Mouse (Mus musculus) embryonic facial prominence, embryonic 14.5 days (tissue): ENCODE measurements at regions not wholly inside any gene's neighbourhood (a gene's known extent, or its start where the extent isn't known, plus 50 kb on each side); places are given as distances from the start of the nearest gene placed in this dataset.

Experiments used
- ATAC-seq: fragments of 200-750 bp; cut with Nextera tagmentation; 2 replicates; pipeline ENCODE4 v1.8.0; 2017; ENCODE audit warnings: low read depth, moderate number of reproducible peaks, moderate TSS enrichment
- DNase-seq: peaks from one replicate; pipeline ENCODE4 v3.0.0-alpha.2; 2015; ENCODE audit warnings: low spot score
- H3K27ac ChIP-seq: fragments of 300-500 bp; sonication (generic); replicated peaks from 2 replicates; pipeline ENCODE4 v1.5.1; 2014; ENCODE audit warnings: low read depth, mild to moderate bottlenecking, low read length, moderate library complexity
- H3K27me3 ChIP-seq: fragments of 300-500 bp; sonication (generic); replicated peaks from 2 replicates; pipeline ENCODE4 v1.6.1; 2014; ENCODE audit warnings: low read length; ENCODE audit not compliant: control insufficient read depth, insufficient read depth
- H3K36me3 ChIP-seq: fragments of 300-500 bp; sonication (generic); 2 replicates; pipeline ENCODE4 v1.6.1; 2014; ENCODE audit warnings: low read length, mixed read lengths; ENCODE audit not compliant: control insufficient read depth, insufficient read depth
- H3K4me1 ChIP-seq: fragments of 300-500 bp; sonication (generic); 2 replicates; pipeline ENCODE4 v1.6.1; 2014; ENCODE audit warnings: antibody characterized with exemption, low read length; ENCODE audit not compliant: control insufficient read depth, insufficient read depth
- H3K4me2 ChIP-seq: fragments of 300-500 bp; sonication (generic); 2 replicates; pipeline ENCODE4 v1.6.1; 2014; ENCODE audit warnings: low read depth, mild to moderate bottlenecking, low read length, moderate library complexity, mixed read lengths
- H3K4me3 ChIP-seq: fragments of 300-500 bp; sonication (generic); 2 replicates; pipeline ENCODE4 v1.5.1; 2014; ENCODE audit warnings: low read depth, mild to moderate bottlenecking, low read length
- H3K9ac ChIP-seq: fragments of 300-500 bp; sonication (generic); 2 replicates; pipeline ENCODE4 v1.6.1; 2014; ENCODE audit warnings: low read depth, mild to moderate bottlenecking, low read length, moderate library complexity, mixed read lengths
- H3K9me3 ChIP-seq: fragments of 300-500 bp; sonication (generic); 2 replicates; pipeline ENCODE4 v1.6.1; 2016; ENCODE audit warnings: low read length; ENCODE audit not compliant: control insufficient read depth
- whole genome bisulfite sequencing: fragments of 180-500 bp; shearing (Covaris S2); extraction: QIAGEN DNeasy Blood & Tissue Kit; methylation state at CpG from one replicate; pipeline ENCODE4 v1.1.7; 2014; 5-methylcytosine and 5-hydroxymethylcytosine counted together

- DNase-seq (peak; percentile 62), ATAC-seq (0 out of 2 replicates have a peak, but pooled peaks have one; percentile 44)
- H3K4me3 ChIP-seq, result no peak overlapping the region
- H3K4me1 ChIP-seq, result peaks cover 19% of the 10 kb centered on the region
- 22% methylated on average over 5 of the region's 5 CpGs for WGBS
- H3K27me3 ChIP-seq, result no peaks in the 10 kb centered on the region
- no peaks in the 10 kb centered on the region for H3K36me3 ChIP-seq
- H3K27ac ChIP-seq, result no peak overlapping the region
- no peaks in the 10 kb centered on the region for H3K9me3 ChIP-seq
- H3K9ac ChIP-seq, result no peak overlapping the region
- no peak overlapping the region for H3K4me2 ChIP-seq
Measured at GRCm38 (mm10) chr9:115524591-115524990, 214.4 kb upstream of the Stt3b start.

DNA sequence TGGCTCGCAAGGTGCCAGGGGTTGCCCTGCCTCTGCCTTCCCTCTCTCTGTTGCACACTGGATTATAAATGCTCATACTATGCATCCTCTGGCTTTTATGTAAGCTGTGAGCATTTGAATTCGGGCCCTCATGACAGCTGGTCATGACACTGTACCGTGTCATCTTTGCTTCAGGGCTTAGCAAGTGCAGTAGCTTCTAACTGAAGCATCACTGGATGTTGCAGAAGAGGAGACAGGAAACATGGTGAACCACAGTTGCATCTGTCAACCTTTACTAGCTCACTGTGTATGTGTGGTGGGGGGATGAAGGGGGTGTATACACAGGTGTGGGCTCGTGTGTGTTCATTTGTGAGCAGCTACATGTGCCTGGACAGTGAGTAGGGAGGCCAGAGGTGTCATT, 216.1 kb upstream of the Stt3b start:
- WGBS, result 83% methylated on average over 4 of the region's 4 CpGs
- no peaks in the 10 kb centered on the region for H3K27me3 ChIP-seq
- ATAC-seq, result no peak
- no peaks in the 10 kb centered on the region for H3K9me3 ChIP-seq
- H3K4me2 ChIP-seq, result no peak overlapping the region
- no peak overlapping the region for H3K9ac ChIP-seq
- H3K27ac ChIP-seq, result no peak overlapping the region
- H3K4me1 ChIP-seq, result peaks cover 19% of the 10 kb centered on the region
- H3K36me3 ChIP-seq, result no peaks in the 10 kb centered on the region
- H3K4me3 ChIP-seq, result no peak overlapping the region
- DNase-seq, result no peak

DNA sequence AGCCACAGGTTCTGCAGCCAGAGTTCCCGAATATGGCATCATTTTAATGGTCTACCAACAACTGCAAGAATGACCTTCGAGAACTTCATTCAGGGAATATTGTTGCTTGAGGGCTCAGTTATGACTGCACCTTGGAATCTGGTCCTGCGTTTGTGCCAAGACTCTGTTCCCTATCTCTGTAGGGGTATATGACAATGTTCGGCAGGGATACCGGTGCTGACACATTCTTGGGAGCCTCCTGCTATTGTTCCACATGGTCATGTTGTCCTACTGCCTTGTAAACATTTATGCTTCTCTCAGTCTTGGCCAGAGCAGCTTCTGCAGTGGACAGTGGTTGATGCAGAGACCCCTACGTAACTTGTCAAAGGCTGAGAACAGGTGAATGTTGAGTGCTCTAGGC, 216.8 kb upstream of the Stt3b start:
- Histone ChIP-seq H3K4me2 (no peak overlapping the region), H3K4me3 (no peak overlapping the region), H3K27ac (no peak overlapping the region), H3K9me3 (no peaks in the 10 kb centered on the region), H3K9ac (no peak overlapping the region), H3K27me3 (no peaks in the 10 kb centered on the region), H3K4me1 (peaks cover 19% of the 10 kb centered on the region), H3K36me3 (no peaks in the 10 kb centered on the region)
- ATAC-seq, result no peak
- 91% methylated on average over 6 of the region's 6 CpGs for WGBS
- DNase-seq, result no peak

GRCm38 (mm10) chr9:115534198-115534597, 224.0 kb upstream of the Stt3b start:
- H3K4me1 ChIP-seq, result no peaks in the 10 kb centered on the region
- ATAC-seq (no peak), DNase-seq (no peak)
- 48% methylated on average over 3 of the region's 3 CpGs for WGBS
- H3K27ac ChIP-seq, result no peak overlapping the region
- H3K4me3 ChIP-seq, result no peak overlapping the region
- no peaks in the 10 kb centered on the region for H3K27me3 ChIP-seq
- no peak overlapping the region for H3K4me2 ChIP-seq
- no peak overlapping the region for H3K9ac ChIP-seq
- no peaks in the 10 kb centered on the region for H3K36me3 ChIP-seq
- no peaks in the 10 kb centered on the region for H3K9me3 ChIP-seq

GRCm38 (mm10) chr9:115543665-115544064, 233.4 kb upstream of the Stt3b start:
- Histone ChIP-seq H3K36me3 (no peaks in the 10 kb centered on the region), H3K9me3 (no peaks in the 10 kb centered on the region), H3K27me3 (no peaks in the 10 kb centered on the region), H3K4me1 (peaks cover 14% of the 10 kb centered on the region), H3K4me2 (no peak overlapping the region), H3K27ac (no peak overlapping the region), H3K9ac (no peak overlapping the region), H3K4me3 (no peak overlapping the region)
- ATAC-seq (no peak), DNase-seq (no peak)
- WGBS, result 65% methylated on average over 9 of the region's 9 CpGs

- ATAC-seq (no peak), DNase-seq (peak; percentile 46)
- no peak overlapping the region for H3K4me2 ChIP-seq
- 72% methylated on average over 4 of the region's 4 CpGs for WGBS
- peaks cover 18% of the 10 kb centered on the region for H3K4me1 ChIP-seq
- H3K9me3 ChIP-seq, result no peaks in the 10 kb centered on the region
- H3K27me3 ChIP-seq, result no peaks in the 10 kb centered on the region
- H3K36me3 ChIP-seq, result no peaks in the 10 kb centered on the region
- H3K27ac ChIP-seq, result no peak overlapping the region
- H3K4me3 ChIP-seq, result no peak overlapping the region
- H3K9ac ChIP-seq, result no peak overlapping the region
Measured at GRCm38 (mm10) chr9:115545178-115545577, 235.0 kb upstream of the Stt3b start.

GRCm38 (mm10) chr9:115545792-115546191, 235.6 kb upstream of the Stt3b start:
- Histone ChIP-seq H3K36me3 (no peaks in the 10 kb centered on the region), H3K4me3 (no peak overlapping the region), H3K27ac (no peak overlapping the region; the same call in 1 of the 2 replicates), H3K27me3 (no peaks in the 10 kb centered on the region), H3K9me3 (no peaks in the 10 kb centered on the region), H3K4me2 (no peak overlapping the region), H3K4me1 (peaks cover 18% of the 10 kb centered on the region), H3K9ac (no peak overlapping the region)
- ATAC-seq (peak; percentile 35; the same call in 1 of the 2 replicates), DNase-seq (peak; percentile 53)
- WGBS, result 35% methylated on average over 2 of the region's 2 CpGs

- Histone ChIP-seq H3K9me3 (no peaks in the 10 kb centered on the region), H3K9ac (no peak overlapping the region), H3K27me3 (no peaks in the 10 kb centered on the region), H3K27ac (no peak overlapping the region), H3K4me2 (no peak overlapping the region), H3K4me1 (peaks cover 18% of the 10 kb centered on the region), H3K4me3 (no peak overlapping the region), H3K36me3 (no peaks in the 10 kb centered on the region)
- DNase-seq (peak; percentile 62), ATAC-seq (peak; percentile 50)
- WGBS, result 56% methylated on average over 8 of the region's 8 CpGs
Measured at GRCm38 (mm10) chr9:115547625-115548325, 237.6 kb upstream of the Stt3b start.

GRCm38 (mm10) chr9:115548722-115549349, 238.6 kb upstream of the Stt3b start:
- Histone ChIP-seq H3K4me1 (peaks cover 18% of the 10 kb centered on the region), H3K27ac (no peak overlapping the region), H3K4me2 (no peak overlapping the region), H3K9me3 (no peaks in the 10 kb centered on the region), H3K4me3 (no peak overlapping the region), H3K9ac (no peak overlapping the region), H3K27me3 (no peaks in the 10 kb centered on the region), H3K36me3 (no peaks in the 10 kb centered on the region)
- no peak for DNase-seq
- WGBS, result 53% methylated on average over 8 of the region's 8 CpGs
- peak; percentile 44; the same call in 1 of the 2 replicates for ATAC-seq
